Mouse (Mus musculus) kidney, postnatal 4 days (tissue): ENCODE data around the gene Stxbp5l.
"Not testable (repeated sequence)": the region's sequence is repeated elsewhere in the genome, so short reads cannot be mapped to it uniquely, and the experiment has no call there.

ENCODE experiments used
- DNase-seq, 2 experiments: peaks; one replicate each; pipeline ENCODE4 v3.0.0; 2021; ENCODE audit warnings: mixed read lengths in 2 of 2

Gene Stxbp5l

GRCm38 (mm10) chr16:37273681-37274080, 111.1 kb downstream of the Stxbp5l start:
- no peak for DNase-seq

GRCm38 (mm10) chr16:37261678-37262077, 123.1 kb downstream of the Stxbp5l start:
- DNase-seq: no peak

- no peak for DNase-seq
Measured at GRCm38 (mm10) chr16:37219151-37219550, 165.6 kb downstream of the Stxbp5l start.

- no peak for DNase-seq
Measured at GRCm38 (mm10) chr16:37208783-37209182, 176.0 kb downstream of the Stxbp5l start.

GRCm38 (mm10) chr16:37194152-37194551, 190.6 kb downstream of the Stxbp5l start:
- no peak for DNase-seq

GRCm38 (mm10) chr16:37125190-37125589, 259.6 kb downstream of the Stxbp5l start:
- DNase-seq: not testable (repeated sequence)

GRCm38 (mm10) chr16:37109285-37109684, 275.5 kb downstream of the Stxbp5l start:
- DNase-seq: peak; percentile 37 to 53

GRCm38 (mm10) chr16:37108763-37109162, 276.0 kb downstream of the Stxbp5l start:
- peak in 1 of 2 experiments; percentile 7 for DNase-seq

- DNase-seq: no peak
Measured at GRCm38 (mm10) chr16:37094169-37094833, 290.5 kb downstream of the Stxbp5l start.

- DNase-seq: no peak
Measured at GRCm38 (mm10) chr16:37089648-37090047, 295.1 kb downstream of the Stxbp5l start.

- no peak for DNase-seq
Measured at GRCm38 (mm10) chr16:37072354-37072753, 312.4 kb downstream of the Stxbp5l start.
